Mouse (Mus musculus): ENCODE data around the gene Elmo1. TPM values are rescaled to one million over a fixed set of nuclear protein-coding genes. Genes with fewer than 3 reads are reported as not detected.

The Elmo1 gene
- polyA plus RNA-seq, 2 experiments from 2014 or later, result 100 to 111 TPM

- no peak for ATAC-seq
Measured at GRCm38 (mm10) chr13:20157529-20157928, 67.1 kb downstream of the Elmo1 start.

- ATAC-seq, result peak; percentile 34
Measured at GRCm38 (mm10) chr13:20163339-20163954, 73.1 kb downstream of the Elmo1 start.

DNA sequence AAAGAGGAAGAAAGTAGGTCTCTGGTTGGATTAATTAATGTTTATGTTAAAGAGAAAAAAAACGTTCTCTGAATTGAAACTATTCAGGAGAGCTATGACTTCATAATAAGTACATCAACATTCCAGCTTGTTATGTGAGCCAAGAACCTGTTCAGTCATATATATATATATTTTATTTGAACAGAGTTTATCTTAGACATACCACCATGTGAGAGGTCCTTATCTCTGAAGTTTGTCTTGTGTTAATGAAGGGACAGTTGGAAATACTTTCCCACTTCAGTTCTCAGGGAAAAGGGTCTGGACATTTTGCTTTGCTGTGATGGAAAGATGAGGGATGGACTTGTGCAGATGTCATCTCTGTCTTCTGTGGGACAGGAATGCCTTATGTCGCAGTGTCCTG, 74.4 kb downstream of the Elmo1 start:
- ATAC-seq, result no peak

GRCm38 (mm10) chr13:20173987-20174654, 83.7 kb downstream of the Elmo1 start:
- ATAC-seq, result peak; percentile 37

DNA sequence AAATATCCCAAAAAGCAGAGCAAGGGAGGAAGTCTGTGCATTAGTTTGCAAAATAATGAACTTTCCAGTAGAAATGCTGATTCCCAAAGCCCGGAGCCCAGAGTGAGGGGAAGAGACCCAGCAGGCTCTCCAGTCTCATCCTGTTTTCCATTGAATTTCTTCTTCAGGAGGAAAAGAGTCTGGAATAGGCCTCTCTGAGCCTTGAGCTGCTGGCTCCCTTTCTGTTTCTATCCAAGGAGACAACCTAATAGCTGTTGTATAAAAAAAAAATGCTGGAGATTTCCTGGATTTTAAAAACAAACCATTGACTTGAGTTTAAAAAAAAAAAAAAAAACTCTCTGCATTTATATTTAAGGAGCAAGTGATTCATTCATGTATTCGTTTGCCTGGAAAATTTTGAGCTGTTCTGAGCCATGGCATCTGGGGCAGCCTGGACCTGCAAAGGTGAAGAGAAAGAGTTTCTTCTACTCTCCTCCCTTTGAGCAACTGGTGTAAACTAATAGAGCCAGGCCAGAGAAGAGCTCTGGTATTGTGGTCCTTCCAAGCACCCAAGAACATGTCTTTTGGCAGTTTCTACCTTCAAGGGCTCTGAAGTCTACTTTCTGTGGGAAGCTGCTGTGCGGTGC, 84.4 kb downstream of the Elmo1 start:
- no peak for ATAC-seq

DNA sequence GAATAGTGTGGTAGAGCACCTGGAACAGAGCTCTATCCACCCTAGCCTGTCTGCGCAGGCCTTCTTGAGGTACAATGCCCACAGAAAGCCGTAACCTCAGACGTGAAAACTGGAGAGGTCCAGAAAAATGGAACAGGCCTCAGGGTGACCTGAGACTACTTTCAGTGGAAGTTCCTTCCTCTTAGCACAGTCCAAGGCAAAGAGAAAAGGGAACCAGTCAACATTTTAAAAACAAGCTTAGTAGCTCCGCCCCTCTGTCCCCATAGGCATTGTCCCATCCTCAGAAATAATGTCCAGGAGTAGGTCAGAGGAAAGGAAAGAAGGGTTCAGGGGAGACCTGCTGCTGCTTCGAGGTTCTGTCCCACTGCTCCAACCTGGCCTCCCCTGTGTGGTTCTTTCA, 90.3 kb downstream of the Elmo1 start:
- no peak for ATAC-seq

DNA sequence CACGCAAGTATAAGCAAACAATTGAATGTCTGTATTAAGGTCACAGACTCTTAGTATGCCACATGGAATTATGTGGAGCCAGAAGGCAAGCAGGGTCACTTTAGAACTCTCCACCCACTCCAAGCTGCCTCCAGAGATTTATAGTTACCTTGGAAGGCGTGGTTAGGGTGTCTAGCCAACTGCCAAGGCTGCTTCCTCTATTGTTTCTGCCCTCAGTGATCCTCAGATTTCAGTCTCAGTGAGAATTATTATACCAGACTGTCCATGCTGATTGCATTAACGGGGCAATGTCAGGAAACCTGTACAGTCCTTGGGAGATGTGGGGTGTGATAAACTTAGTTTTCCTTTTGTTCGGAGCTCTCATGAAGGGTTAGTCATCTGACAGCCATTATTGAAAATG, 90.9 kb downstream of the Elmo1 start:
- ATAC-seq, result no peak

- no peak for ATAC-seq
Measured at GRCm38 (mm10) chr13:20182239-20182825, 91.9 kb downstream of the Elmo1 start.

- peak; percentile 47 for ATAC-seq
Measured at GRCm38 (mm10) chr13:20183512-20184238, 93.3 kb downstream of the Elmo1 start.

DNA sequence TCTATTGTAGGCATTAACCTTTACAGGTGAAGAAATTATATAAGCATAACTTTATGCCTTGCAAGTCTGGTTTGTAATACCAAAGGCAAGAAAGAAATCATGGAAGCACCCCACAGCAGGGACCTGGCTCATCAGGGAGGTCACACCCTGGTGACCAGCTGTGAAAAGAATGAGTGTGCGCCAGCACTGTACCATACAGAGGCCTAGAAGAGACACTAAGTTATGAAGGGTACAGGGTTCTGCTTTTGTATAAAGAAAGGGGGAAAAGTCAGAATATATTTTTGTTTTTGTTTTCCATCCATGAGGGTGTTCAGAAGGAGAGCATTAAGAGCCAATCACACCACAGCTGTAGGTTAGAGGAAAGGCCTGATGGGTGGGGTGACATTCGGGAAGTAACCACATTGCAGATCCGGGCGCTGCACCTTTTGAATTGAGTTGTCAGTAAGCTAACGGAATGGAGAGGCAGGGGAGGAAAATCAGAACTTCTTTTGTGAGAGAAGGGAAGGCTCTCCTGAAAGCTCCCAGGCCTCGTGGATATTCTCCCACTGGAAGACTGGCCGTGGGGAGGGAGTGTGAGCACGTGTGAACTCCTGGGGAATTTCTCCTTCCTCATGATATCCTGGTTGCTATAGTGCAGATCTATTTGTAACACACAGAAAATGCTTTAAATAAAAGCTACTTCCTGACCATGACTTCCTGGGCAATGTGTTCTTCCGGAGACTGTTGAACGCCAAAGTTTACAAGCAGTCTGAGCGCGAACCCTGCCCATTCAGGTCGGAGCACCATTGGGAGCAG, 94.0 kb downstream of the Elmo1 start:
- peak; percentile 48 for ATAC-seq

- ATAC-seq, result peak; percentile 86
Measured at GRCm38 (mm10) chr13:20185034-20185846, 94.8 kb downstream of the Elmo1 start.

DNA sequence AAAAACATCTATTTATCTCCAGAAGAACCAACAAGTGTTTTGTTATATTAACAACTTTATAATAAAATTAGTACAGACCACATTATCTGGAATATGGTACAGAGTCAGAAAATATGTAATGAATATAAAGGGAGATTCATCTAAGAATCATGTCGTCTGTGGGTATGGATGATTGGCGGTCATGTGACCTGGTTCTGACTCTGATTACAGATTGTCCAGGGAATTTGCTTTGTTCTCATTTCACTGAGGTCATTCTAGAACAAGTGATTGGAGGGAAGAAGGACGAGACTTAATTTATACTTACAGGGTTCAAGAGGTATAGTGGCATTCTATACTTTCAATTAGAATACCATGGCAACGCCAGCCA, 95.4 kb downstream of the Elmo1 start:
- no peak for ATAC-seq

GRCm38 (mm10) chr13:20187647-20188046, 97.3 kb downstream of the Elmo1 start:
- ATAC-seq, result no peak

GRCm38 (mm10) chr13:20192009-20192584, 101.7 kb downstream of the Elmo1 start:
- no peak for ATAC-seq

GRCm38 (mm10) chr13:20200582-20200981, 110.2 kb downstream of the Elmo1 start:
- no peak for ATAC-seq

GRCm38 (mm10) chr13:20202617-20203016, 112.2 kb downstream of the Elmo1 start:
- no peak for ATAC-seq

DNA sequence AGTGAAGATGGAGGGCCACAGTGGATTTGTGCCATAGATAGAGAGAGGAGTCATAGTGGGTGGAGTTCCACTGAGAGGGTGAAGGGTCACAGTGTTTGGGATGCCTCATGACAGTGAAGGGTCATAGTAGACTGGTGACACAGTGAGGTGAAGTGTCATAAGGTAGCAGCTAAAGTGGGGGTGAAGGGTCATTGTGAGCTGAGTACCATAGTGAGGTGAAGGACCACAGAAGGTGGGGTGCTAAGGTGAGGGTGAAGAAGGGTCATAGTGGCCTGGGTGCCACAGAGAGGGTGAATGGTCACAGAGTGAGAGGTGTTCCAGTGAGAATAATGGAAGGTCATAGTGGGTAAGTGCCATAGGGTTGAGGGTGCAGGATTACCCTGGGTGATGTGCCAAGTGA, 113.8 kb downstream of the Elmo1 start:
- ATAC-seq, result no peak

GRCm38 (mm10) chr13:20205007-20205745, 114.8 kb downstream of the Elmo1 start:
- no peak for ATAC-seq

DNA sequence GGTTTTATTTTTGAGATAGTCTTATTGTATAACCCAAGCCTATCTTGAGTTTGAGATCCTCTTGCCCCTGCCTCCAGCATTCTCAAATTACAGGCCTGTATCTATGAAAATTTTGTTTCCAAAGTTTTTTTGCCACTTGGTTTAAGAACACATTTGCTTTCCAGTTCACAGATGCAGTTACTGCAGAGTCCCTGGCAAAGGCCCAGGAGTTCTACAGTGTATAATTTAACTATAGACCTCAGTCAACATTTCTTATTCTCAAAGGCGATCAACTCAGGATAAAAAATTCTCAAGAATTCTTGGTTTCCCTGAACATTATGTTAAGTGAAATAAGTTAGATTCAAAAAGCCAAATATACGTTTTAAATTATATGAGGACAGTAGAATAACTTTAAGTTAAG, 115.3 kb downstream of the Elmo1 start:
- no peak for ATAC-seq

DNA sequence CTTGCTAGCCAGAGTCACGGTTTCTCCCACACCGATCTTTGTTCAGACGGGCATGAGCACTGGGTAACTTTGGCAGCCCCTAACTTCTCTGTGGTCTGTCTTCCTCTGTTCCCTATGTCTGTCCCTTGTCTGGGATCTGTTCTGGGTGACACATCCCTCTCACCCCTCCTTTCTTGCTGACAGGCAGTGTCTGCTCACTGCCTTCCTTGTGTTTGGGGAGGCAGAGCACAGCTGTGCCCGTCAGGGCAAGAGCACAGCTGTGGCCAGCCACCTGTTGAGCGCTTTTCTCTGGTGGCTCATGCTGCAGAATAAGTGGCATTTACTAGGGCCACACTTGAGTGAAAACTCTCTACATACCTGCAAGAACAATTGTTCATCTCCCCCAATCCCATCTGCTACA, 116.7 kb downstream of the Elmo1 start:
- ATAC-seq, result no peak

Measured in CD4-positive, CD25-positive, alpha-beta regulatory T cell, adult 4 months (primary cell).